Mouse (Mus musculus): ENCODE measurements around the gene Sft2d1.

DNA sequence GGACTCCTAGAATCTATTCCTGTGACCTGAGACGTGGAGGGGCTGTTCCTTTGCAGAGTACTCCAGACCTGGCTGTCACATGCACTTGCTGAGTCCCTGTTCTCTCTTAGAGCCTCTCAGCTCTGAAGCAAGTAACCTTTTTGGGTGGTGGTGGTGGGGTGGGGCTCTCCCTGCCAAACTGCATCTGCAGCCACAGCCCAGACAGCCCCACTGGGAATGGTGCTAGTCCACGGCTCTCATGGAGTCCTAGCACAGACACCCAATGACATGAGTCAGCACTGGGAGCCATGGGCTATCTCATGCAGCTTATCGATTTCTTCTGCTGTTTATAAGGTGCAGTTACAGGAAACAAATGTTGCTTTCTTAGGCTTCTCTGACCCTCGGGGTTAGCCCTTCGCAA, 13.2 kb upstream of the Sft2d1 start:
- TF ChIP-seq POLR2AphosphoS2 (IDR thresholded peaks at IDR 0.05; ENCODE audit: insufficient read length, low read depth) (no peak), POLR2A (IDR thresholded peaks at IDR 0.05; ENCODE audit: insufficient read length, low read depth) (no peak), USF1 (IDR thresholded peaks at IDR 0.05; ENCODE audit: low read depth) (no peak)

Measured in myocyte (in vitro differentiated cells).